Mouse (Mus musculus) cerebellum, adult 2 months (tissue): ENCODE results near the gene Mymx.

Experiments
- CTCF ChIP-seq: fragments of 200-500 bp; IDR thresholded peaks from 2 replicates; pipeline ENCODE4 v1.5.1; 2011; ENCODE audit warnings: low read depth, mild to moderate bottlenecking, control low read depth, low read length, moderate library complexity, borderline replicate concordance; ENCODE audit not compliant: insufficient read depth
- POLR2A ChIP-seq: fragments of 200-500 bp; IDR thresholded peaks from 2 replicates; pipeline ENCODE4 v1.6.1; 2011; ENCODE audit warnings: low read length, control low read depth, borderline replicate concordance; ENCODE audit not compliant: insufficient read depth

DNA sequence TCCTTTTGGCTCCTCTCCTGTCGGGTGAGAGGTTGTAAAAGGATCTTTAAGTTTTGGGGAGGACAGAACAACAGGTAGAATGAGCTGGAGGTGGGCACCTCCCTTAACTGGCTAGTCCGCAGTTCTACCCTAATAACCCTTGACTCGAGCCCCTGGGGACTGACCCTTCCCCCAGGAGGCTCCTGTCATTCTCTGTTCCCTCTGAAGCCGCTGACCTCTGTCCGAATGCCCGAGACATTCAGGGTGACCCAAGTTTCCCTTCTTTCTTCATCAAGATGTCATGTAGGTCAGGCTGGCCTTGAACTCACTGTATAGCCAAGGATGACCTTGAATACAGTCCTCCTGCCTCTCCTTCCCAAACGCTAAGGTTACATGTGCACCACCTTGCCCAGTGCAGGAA lies 13.5 kb downstream of the Mymx start:
- TF ChIP-seq POLR2A (no peak), CTCF (no peak)
